Mouse (Mus musculus) subcutaneous adipose tissue, adult 2 months (tissue): ENCODE data around the gene Olfr273. TPM values are rescaled to one million over a fixed set of nuclear protein-coding genes. Genes with fewer than 3 reads are reported as not detected.

Experiments used
- polyA plus RNA-seq: library from polyadenylated mRNA; depleted of rRNA; stranded (reverse); fragments of >200 nt; gene quantifications from 2 replicates; pipeline ENCODE4 v1.2.3, GENCODE M21; 2012; ENCODE audit warnings: low replicate concordance; rRNA removed

Gene Olfr273
- not detected in 2 replicates for polyA plus RNA-seq

DNA sequence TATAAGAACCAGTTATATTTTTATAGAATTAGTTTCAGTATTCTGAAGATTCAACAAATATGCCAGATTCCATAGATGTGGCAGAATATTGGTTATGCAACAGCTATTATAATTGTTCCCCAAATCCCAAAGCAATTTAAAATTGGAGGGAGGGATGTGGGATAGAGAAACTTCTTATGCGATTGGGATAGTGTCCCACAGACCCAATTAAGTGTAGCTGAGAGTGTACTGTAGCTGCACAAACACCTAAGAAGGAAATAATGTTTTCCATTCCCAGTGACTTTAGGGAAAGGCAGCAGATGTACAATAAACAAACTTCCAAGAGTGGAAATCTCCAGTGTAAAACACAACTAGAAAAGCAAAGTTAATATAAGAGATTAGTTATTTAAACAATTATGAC is at the start of gene Olfr273:
Olfr273 (minus strand) TSS at position 101 of the 400 bp plus-strand sequence.

DNA sequence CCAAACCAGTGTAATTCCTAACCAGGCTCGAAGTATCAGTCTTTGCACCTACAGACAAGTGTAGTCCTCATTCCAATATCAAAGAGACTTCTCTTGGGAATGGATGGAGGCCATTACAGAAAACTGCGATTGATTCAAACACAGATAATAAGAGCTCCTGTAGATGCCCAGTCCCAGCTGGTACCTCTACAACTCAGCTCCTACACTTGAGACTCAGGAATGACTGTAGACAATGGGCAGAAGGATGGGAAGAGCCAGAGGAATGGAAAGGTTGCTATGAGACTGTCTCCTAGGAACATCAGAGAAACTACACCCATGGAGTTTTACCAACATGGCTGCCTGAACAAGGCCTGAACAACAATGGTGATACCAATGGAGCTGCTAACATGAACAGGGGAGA is 44.7 kb downstream of the Olfr273 start, which contains the start of gene Olfr275:
Olfr275 (plus strand) TSS at position 301 of the 400 bp plus-strand sequence.

Other genes starting within 250 kb of the Olfr273 start
- not detected in 2 replicates for gene Olfr275, start 44.6 kb downstream of the Olfr273 start, polyA plus RNA-seq
- gene Olfr272, start 59.9 kb upstream of the Olfr273 start, polyA plus RNA-seq: not detected in 2 replicates
- gene Olfr270, start 105.3 kb upstream of the Olfr273 start, polyA plus RNA-seq: not detected in 2 replicates
- not detected in 2 replicates for gene Nipsnap3a, start 130.0 kb upstream of the Olfr273 start, polyA plus RNA-seq
- 35.6 and 42.5 TPM in 2 replicates for gene Nipsnap3b, start 152.6 kb upstream of the Olfr273 start, polyA plus RNA-seq